Mouse (Mus musculus) heart, postnatal 4 days (tissue): ENCODE results near the gene Proser3. TPM values are rescaled to one million over a fixed set of nuclear protein-coding genes. Genes with fewer than 3 reads are reported as not detected.
"Not testable (repeated sequence)": the region's sequence is repeated elsewhere in the genome, so short reads cannot be mapped to it uniquely, and the experiment has no call there.

Source experiments
- DNase-seq: peaks from one replicate; pipeline ENCODE4 v3.0.0; 2021
- total RNA-seq, 2 experiments: library from RNA; stranded (reverse); gene quantifications; 2 replicates each; pipeline ENCODE4 v1.2.3; 2021

Gene Proser3
- total RNA-seq, 2 experiments from 2014 or later: 5.2 to 7.8 TPM

DNA sequence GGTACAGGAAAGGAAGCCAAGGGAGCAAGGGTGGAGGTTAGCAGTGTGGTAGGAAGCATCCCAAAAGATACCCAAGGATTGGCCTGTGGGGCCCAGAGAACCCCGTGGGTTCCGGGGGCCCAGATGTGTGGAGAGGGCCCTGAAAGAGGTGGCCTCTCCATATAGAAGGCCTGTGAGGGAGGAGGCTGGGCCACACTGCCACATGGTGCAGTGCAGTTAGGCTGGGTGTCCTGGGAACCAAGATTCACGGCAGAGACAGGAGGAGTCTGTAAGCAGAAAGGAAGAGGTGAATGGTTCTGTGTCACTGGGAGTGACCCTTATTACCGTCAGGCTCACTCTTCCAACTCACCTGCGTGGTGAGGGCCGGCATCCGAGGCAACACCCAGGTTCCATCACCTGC, 11.5 kb downstream of the Proser3 start:
- DNase-seq: no peak

DNA sequence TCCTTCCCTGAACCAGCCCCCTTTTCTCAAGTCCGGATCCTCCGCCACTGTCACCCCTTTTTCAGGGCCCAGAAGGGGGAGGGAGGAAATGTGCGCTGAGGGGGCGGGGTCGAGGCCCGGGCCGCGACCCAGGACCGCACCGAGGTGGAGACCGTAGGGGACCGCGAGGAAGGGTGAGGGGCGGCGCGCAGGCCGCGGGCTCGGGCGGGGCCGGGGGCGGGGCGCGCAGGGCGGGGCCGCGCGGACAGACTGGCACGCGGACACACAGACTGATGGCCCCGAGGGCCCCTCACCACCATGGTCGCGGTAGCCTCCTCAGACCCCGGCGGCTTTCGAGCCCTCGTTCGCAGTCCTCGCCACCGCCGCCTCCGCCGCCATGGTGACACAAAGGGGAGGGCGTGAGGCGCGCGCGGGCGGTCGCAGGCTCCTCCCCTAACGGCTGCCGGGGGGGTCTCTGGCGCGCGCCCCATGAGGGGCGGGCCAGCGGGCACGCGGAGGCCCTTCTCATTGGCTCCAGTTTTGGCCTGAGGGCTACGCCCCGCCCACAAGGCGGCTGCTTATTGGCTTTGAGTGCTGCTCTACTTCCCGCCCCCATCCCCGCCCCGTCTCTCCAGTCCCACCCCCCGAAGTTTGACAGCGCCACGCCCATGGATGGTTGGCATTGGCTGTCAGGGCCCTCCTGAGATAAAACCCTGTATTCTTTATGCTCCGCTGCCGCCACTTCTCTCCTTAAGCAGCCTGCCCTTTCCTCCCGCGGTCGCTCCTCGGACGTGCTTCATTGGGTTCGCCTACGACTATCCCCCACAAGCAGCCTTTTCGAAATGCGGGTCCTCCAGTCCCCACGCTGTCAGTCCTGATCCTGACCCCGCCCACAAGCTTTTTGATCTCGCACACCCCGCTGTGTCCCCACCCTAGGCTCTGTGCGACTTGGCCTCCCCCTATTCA, 17.2 kb downstream of the Proser3 start, which contains the start of gene Arhgap33:
TSS of gene Arhgap33 (minus strand) at position 428 of the 945 bp plus-strand sequence.
- DNase-seq: peak; percentile 97

DNA sequence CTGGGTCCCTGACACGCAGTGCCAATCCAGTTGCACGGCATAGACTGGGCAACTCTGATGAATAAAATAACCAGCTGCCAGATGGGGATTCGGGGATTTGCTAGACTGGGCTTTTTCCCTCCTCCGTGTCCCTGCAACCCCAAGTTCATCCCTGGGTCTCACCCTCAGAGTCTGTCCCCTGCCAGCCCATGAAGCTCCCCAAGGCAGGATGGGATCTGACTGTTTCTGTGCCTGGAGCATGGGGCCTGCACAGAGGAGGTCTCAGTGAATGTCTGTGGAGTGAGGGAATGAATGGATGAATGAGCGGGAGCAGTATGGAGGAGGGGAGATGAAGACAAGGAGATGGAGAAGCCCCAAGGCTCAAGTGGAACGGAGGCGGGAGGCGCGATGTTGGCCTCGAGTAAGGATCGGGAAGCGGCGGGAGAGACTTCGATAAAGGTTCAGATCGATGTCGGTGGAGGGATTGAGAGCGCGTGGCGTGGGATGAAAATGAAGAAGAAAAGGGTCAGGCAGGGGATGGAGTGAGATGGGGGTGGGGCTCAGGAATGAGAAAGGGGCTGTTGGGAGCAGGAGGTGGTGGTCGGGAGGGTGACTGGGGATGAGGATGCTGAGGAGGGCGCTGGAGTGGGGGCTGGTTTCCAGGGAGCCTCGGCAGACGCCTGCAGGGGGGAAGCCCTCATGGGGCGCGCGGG, 18.0 kb downstream of the Proser3 start:
- no peak for DNase-seq

DNA sequence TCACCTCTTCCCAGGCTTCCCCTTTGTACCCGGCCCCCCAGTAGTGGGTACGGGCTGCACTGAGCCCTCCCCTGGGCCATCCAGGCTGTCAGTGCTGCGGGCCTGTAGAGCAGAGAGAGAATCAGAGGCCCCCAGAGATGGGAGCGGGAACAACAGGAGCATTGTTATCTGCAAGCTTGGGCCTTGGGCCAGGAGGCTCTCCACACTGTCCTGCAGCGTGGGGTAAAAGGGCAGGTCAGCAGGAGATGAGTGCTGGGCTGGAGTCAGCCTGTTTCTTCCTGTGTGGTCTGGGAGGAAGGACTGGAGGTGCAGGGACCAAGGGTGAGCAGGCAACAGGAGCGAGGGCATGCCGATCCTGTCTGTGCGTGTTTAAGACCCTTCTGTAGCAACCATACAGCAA, 19.2 kb downstream of the Proser3 start:
- DNase-seq: peak; percentile 70

DNA sequence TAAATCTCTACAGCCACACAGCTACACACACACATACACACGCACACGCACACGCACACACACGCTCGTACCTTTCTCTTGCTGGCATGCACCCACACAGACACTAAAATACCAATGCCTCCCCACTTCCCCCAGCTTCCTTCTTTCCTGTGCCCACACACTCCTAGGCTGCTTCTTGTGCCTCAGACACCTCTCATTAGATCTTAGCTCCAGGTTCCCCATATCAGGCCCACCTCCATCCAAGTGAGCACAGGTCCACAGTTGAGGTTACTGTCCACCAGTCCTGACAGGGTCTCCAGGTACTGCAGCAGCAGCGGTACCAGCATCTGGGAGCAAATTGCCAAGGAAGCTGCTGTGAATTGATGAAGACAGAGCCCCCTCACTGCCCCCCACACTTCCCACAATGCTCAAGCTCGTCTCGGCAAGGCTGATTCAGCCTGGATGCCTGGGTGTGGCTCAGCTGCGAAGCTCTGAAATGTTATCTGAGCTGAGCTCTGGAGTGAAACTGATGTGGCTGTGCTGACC, 20.7 kb downstream of the Proser3 start:
- DNase-seq: no peak

DNA sequence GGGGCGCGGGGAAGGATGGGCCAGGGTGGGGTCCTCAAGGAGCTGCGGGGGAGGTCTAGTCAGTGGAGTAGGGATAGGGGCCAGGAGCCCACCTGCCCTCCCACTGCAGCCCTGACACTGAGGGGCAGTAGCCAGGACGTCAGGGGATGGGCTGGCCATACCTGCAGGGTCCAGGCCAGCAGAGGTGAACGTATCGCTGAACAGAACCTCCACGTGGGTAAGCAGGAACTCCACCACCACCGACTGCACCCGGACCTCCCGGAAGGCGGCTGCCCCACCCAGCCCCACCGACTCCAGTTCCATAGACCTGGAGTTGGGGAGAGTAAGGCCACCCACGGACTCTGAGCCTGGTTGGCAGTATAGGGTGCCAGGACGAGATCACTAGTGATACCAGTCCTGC, 25.1 kb downstream of the Proser3 start:
- no peak for DNase-seq

DNA sequence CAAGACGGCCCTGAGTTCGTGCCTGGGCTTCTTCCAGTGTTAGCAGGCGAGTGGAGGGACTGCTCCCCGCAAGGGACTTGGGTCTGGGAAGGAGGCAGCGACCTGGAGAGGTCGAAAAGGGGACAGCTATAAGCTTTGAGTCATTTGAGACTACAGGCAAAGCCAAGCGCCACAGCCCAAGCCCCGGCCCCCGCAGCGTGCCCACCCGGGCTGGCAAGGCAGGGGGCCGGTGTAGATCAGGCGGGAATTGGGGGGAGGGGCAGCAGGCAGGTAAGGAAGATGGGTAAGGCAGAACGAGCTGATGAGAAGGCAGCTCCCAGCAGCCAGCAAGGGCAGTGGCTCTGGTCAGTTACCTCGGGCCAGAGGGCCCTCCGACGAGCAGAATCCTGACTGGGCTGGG, 25.7 kb downstream of the Proser3 start:
- no peak for DNase-seq

DNA sequence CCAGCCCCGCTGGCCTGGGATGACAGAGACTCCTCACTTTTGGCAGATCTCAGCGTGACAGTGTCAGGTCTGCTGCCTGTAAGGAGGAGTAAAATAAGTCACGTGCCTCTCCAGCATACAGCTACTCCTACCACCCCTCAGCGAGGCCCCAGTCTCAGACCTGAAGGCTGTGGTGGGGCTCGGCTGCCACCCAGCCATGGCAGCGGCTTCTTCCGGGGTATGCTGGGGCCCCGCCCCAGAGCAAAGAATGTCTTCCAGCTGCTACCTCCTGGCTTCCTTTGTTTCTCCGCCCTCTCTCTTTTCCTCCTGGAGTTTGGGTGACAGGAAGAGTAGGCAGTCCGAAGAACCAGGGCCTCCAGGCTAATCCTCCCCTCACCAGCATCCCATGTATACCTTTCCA, 26.1 kb downstream of the Proser3 start:
- DNase-seq: no peak

DNA sequence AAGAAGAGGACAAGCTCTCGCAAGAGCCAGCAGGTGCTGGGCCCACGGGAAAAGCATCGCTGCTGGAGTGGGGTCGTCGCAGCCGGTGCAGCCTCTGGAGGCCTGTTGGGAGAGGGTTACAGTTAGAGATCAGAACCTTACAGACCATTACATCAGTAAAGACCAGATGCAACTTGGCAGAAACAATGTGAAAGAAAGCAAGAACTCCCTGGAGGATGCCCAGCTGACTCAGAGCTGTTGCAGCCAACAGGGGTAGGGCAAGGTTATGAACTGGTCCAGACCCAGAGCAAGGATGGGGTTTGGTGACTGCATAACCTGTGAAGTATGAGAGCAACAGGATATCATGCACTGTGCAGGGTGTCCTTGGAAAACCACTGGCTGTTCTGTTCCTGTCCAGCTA, 27.6 kb downstream of the Proser3 start:
- no peak for DNase-seq

DNA sequence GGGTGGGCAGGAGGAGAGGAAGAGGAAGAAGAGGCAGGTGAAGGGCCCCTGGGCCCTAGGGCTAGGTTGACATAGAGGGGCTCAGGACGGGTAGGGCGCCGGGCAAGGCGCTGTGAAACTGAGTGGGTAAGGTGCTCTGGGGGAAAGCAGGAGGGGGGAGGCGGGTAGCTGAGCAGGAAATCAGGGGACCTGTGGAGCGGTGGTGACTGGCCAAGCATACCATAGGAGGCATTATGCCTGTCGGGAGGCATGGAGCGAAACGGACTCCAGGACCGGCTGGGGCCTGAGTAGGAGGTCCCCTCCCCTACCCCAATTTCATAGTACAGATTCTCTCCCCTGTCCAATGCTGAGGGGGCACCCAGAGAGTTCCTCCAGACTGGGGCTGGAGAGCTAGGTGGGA, 29.2 kb downstream of the Proser3 start:
- no peak for DNase-seq

DNA sequence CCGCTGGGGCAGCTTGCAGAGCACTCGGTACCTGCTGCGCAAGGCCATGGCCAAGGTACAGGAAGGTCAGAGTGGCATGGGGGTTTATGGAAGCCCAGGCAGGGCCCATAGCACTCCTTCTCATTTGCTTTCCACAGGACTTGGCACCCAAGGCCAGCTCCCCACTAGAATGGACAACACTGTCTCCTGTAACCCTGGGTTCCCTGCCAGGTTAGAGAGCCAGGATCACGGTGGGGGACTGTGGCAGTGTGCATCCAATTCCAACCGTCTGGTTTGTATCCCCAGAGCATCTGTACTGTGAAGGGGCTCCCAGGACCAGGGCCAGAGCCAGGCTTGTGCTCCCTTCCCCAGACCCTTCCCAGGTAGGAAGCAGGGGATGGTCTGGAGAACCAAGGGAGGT, 31.2 kb downstream of the Proser3 start:
- DNase-seq: no peak

DNA sequence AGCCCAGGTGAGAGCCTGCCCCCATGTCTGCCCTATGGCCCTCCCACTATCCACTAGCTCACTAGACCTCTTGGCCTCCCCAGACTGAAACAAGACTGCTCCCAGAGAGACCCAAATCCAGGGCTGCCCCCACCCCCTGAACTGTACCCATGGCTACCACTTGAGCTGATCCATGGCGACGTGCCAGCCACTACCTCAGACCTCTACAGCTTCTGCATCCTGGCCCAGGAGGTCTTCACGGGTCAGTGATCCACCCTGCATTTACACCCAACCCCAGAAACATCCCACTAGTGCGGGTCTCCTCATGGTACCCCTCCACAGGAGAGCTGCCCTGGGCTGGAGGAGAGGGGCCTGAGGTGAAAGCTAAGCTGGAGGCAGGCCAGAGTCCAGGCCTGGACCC, 31.7 kb downstream of the Proser3 start:
- DNase-seq: no peak

DNA sequence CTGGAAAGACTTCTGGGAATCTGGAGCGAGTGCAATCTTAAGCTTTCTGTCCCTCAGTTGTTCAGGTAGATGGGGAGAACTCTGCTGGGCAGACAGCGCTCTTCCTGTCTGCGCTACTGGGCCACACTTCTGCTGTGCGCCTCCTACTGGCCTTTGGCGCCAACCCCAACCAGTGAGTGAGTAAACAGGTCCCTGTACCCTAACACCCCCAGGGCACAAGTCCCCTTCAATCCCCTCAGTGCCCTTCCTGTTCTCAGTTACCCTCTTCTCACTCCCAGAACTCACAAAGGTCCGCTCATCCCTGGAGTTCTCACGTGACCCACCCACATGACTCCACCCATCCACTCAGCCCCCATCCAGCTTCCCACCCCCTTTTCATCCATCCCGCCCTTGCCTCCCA, 33.8 kb downstream of the Proser3 start:
- DNase-seq: no peak

DNA sequence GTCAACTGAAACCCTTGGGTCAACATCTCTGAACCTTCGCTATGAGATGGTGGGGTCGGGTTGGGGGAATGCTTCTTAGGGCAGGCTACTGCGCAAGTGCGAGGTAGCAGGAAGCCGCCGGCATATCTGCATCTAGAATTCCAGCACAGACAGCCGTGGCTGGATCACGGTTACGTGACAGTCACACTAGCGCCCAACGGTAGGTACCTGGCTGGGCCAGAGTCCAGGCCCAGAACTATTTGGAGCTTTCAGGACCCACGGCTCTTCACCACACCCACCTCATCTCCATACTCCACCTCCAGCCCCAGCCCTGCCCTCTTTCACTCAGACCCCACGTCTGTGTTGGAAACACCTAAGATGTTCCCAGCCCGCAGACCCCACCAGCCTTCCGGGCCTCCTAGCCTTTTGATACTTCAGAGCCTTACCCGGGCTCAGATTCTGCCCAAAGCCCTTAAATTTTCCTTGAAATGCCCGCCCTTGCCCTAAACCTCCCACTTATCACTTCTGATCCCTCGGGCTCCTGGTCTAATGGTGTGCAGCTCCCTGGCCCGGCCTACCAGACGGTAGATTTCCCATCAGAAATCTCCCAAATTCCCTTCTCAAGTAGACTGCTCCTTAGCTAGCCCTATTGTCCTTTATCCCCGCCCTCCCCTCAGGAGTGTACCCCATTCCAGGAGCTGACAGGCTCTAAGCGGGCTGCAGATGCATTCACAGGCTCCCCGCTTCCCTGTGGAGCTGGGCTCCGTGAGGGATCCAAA, 36.9 kb downstream of the Proser3 start:
- no peak for DNase-seq

DNA sequence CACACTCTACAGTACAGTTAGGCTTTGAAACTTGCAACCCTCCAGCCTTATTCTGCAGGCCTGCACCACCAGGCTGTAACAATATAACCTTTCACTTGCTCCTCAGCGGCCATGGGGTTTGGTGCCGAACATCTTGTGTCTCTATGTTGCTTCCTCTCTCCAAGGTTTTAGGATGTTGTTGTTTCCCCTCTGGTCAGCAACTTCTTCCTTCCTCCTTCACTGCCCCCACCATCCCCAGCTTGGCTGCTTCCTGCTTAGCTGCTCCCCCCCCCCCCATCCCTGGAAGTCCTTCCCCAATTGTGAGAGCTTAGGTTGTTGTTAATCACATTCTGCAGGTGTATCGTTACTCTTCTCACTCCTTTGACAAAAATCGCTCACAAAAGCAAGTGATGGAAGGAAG, 44.0 kb downstream of the Proser3 start:
- no peak for DNase-seq

DNA sequence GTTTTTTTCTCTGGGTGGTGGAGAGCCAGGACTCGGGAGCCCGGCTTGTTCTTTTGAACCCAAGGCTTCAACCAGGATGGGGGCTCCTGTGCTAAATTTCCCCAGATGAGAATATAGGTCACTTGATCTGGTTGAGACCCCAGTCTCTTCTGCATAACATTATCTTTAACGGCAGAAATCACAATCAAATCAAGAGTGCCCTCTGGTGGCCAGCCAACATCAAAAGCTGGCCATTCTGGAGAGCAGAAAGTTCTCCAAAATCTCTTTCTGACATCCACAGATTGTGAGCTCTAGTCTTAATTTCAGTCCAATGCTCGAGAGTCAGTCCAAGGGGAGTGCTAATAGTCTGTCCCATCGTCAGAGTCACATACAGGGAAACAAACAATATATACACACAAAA, 50.9 kb downstream of the Proser3 start:
- DNase-seq: not testable (repeated sequence)

DNA sequence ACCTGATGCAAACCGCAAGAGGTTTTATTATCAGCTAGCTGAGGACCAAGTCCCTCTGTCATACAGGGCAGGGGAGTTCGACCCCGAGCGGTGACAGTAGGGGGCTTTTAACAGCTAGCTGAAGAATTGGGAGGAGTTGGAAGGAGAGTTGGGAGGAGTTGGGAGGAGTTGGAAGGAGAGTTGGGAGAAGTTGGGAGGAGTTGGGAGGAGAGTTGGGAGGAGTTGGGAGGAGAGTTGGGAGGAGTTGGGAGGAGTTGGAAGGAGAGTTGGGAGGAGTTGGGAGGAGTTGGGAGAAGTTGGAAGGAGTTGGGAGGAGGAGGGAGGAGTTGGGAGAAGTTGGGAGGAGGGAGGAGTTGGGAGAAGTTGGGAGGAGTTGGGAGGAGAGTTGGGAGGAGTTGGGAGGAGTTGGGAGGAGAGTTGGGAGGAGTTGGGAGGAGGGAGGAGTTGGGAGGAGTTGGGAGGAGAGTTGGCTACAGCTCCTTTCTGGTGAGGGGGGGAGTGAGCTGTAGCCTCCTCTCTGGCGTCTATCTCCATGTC, 56.5 kb downstream of the Proser3 start:
- not testable (repeated sequence) for DNase-seq

DNA sequence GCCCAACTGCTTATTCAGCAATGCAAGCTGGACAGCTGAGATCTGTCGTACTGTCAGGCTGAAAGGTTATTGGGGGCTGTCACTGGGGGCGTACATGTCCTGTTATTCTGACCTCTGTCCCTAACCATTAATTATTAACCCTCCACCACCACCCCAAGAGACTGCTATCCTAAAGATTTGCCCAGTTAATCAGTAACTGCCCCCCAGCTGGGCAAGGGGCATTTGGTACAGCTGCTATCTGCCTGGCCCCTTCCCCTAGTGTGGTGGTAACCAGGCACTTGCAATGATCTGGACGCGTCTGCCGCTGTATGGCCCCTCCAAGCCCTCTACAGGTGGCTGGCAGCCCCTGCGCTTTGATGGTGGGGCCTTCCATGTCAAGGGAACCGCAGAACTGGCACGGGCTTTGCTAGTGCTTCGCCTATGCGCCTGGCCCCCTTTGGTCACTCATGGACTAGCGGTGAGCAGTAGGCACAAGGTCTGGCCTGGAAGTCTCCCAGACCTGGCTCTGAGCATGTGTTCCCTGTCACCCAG, 58.6 kb downstream of the Proser3 start, which contains the start of gene Prodh2:
TSS of gene Prodh2 (plus strand) at position 222 of the 531 bp plus-strand sequence.
- no peak for DNase-seq

DNA sequence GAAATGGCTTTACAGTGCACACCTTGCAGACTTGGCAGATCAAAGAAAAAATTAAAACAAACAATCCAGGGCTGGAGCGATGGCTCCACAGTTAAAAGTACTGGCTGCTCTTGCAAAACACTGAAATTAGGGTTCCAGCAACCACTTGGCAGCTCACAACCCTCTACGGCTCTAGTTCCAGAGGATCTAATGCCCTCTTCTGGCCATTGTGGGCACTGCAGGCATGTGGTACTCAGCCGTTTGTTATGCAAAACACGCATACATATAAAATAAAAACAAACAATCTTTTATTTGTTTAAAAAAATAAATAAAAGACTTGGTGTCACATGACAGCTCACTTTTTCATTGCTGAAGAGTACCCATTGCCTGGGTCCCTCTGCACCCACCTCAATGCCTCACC, 59.3 kb downstream of the Proser3 start:
- DNase-seq: peak; percentile 83

DNA sequence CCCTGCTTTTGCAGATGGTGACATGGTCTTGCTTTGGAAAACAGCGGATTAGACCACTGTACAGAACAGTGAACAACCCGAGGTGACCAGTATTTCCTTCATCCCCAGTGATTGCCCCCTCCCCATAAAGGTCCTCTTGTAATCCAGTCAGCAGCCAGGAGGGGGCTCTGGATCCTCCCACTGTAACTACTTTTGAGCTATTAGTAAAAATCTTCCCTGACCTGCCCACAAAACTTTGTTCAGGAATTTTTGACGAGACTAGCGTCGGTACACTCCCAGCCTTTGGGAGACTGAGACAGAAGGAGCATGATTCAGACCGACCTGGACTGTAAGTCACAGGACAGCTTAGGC, 61.2 kb downstream of the Proser3 start:
- DNase-seq: no peak

DNA sequence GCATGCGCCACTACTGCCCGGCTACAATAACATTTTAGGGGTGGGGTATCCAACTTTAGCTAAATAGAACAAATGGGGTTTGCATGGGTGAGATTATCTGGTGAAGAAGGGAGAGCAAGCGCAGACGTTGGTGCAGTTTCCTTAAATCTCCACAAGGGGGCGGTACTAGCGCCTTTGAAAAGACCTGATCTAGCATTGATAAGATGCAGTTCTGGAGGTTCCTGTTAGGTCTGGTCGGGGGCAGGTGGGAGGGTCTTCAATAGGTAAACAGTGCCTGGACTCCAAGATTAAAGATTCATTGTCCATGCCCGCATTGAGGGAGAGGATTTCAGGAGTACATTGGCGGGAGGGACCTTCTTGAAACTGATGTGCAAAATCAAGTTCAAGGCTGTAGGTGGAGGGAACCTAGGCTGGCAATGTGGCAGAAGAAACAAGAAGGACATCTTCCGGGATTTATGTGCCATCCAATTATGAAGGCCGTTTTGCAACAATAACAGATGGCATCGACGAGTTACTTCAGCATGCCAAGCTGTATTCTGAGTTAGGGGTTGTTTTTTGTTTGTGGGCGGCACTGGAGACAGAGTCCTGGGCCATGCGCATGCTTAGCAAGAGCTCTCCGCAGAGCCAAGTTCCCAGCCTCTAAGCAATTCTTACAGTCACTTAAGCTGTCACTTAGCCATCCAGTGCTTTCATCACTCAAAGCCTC, 61.7 kb downstream of the Proser3 start:
- peak; percentile 46 for DNase-seq
